Mouse (Mus musculus) myocyte (in vitro differentiated cells): ENCODE measurements around the gene Pex16. TPM values are rescaled to one million over a fixed set of nuclear protein-coding genes. Genes with fewer than 3 reads are reported as not detected.

Source experiments
- H3K27me3 ChIP-seq: one replicate; pipeline ENCODE4 v1.6.1; 2011; ENCODE audit not compliant: control insufficient read depth, insufficient read depth, insufficient read length
- H3K36me3 ChIP-seq: one replicate; pipeline ENCODE4 v1.6.1; 2011; ENCODE audit not compliant: control insufficient read depth, insufficient read depth
- H3K4me2 ChIP-seq: one replicate; pipeline ENCODE4 v1.6.1; 2011; ENCODE audit warnings: low read depth, control low read depth
- H3K4me3 ChIP-seq: one replicate; pipeline ENCODE4 v1.5.1; 2011; ENCODE audit warnings: mild to moderate bottlenecking, control low read depth, moderate library complexity
- H3K79me2 ChIP-seq: one replicate; pipeline ENCODE4 v1.6.1; 2011; ENCODE audit not compliant: control insufficient read depth, insufficient read depth
- H3ac ChIP-seq: one replicate; pipeline ENCODE4 v1.6.1; 2011; ENCODE audit not compliant: control insufficient read depth, insufficient read length
- CEBPB ChIP-seq: IDR thresholded peaks from 2 replicates; pipeline ENCODE4 v1.6.1; 2011; ENCODE audit warnings: mild to moderate bottlenecking, moderate library complexity; ENCODE audit not compliant: poor library complexity, insufficient read depth, severe bottlenecking
- E2F4 ChIP-seq: IDR thresholded peaks from one replicate; pipeline ENCODE4 v1.6.1; 2011; ENCODE audit warnings: mild to moderate bottlenecking, control low read depth, moderate library complexity; ENCODE audit not compliant: insufficient read depth
- MAX ChIP-seq: IDR thresholded peaks from one replicate; pipeline ENCODE4 v1.6.1; 2011; ENCODE audit warnings: low read depth, mild to moderate bottlenecking, control low read depth
- MYOD1 ChIP-seq, 3 experiments: IDR thresholded peaks; one replicate each; pipeline ENCODE4 v1.6.1; 2011; ENCODE audit warnings: control low read depth in 2 of 3, low read depth in 2 of 3, mild to moderate bottlenecking in 2 of 3, moderate library complexity in 1 of 3; ENCODE audit not compliant: insufficient read length in 2 of 3, control insufficient read depth in 1 of 3
- MYOG ChIP-seq, 3 experiments: IDR thresholded peaks; one replicate each; pipeline ENCODE4 v1.6.1; 2011; ENCODE audit warnings: control low read depth in 2 of 3, low read depth in 2 of 3, mild to moderate bottlenecking in 2 of 3; ENCODE audit not compliant: insufficient read length in 2 of 3, control insufficient read depth in 1 of 3, insufficient read depth in 1 of 3
- POLR2A ChIP-seq: IDR thresholded peaks from one replicate; pipeline ENCODE4 v1.6.1; 2011; ENCODE audit warnings: low read depth, mild to moderate bottlenecking, control low read depth, moderate library complexity; ENCODE audit not compliant: insufficient read length
- POLR2AphosphoS2 ChIP-seq: IDR thresholded peaks from one replicate; pipeline ENCODE4 v1.6.1; 2011; ENCODE audit warnings: low read depth, control low read depth; ENCODE audit not compliant: insufficient read length
- REST ChIP-seq: IDR thresholded peaks from one replicate; pipeline ENCODE4 v1.6.1; 2011; ENCODE audit warnings: mild to moderate bottlenecking, control low read depth, moderate library complexity; ENCODE audit not compliant: insufficient read depth, insufficient read length
- SRF ChIP-seq: IDR thresholded peaks from one replicate; pipeline ENCODE4 v1.6.1; 2011; ENCODE audit warnings: low read depth; ENCODE audit not compliant: control insufficient read depth, insufficient read length
- TCF12 ChIP-seq: IDR thresholded peaks from one replicate; pipeline ENCODE4 v1.6.1; 2011; ENCODE audit warnings: mild to moderate bottlenecking, control low read depth; ENCODE audit not compliant: poor library complexity, insufficient read depth, severe bottlenecking
- TCF3 ChIP-seq: IDR thresholded peaks from one replicate; pipeline ENCODE4 v1.6.1; 2011; ENCODE audit warnings: low read depth, control low read depth; ENCODE audit not compliant: insufficient read length
- USF1 ChIP-seq: IDR thresholded peaks from one replicate; pipeline ENCODE4 v1.6.1; 2011; ENCODE audit warnings: low read depth, mild to moderate bottlenecking, control low read depth, moderate library complexity
- polyA plus RNA-seq: library from polyadenylated mRNA; unstranded; fragments of >200 nt; fragmentation: generic; extraction: Trizol; gene quantifications from one replicate; pipeline ENCODE4 v1.2.1, GENCODE M21; 2012; ENCODE audit warnings: missing spikeins

Pex16 gene
- polyA plus RNA-seq: 44.1 TPM

DNA sequence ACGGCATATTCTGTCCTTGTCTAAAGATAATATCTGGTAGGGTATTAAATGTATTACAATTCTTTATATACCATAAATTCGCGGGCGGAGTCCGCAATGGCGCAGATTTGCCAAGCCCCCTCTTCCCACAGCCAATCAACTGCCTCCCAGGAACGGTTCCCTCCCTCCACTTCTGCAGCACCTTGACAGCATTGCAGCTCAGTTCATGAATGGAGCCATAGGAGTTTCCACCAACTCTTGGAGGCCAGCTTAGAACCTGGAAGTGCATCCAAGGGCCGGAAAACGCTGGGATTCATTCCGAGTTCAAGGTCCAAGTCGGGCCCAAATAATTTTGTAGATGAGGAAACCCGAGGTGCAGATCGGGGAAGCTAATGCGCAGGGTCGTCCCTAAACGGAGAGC lies at the start of gene Pex16, which contains the start of gene Large2:
Pex16 (plus strand) TSS at position 163 of the 400 bp plus-strand sequence.
Large2 (minus strand) TSS at position 356 of the 400 bp plus-strand sequence.
- no peak for TF ChIP-seq E2F4
- TF ChIP-seq USF1: no peak
- TF ChIP-seq CEBPB: no peak
- TF ChIP-seq TCF3: no peak
- no peak for TF ChIP-seq MYOD1 (IDR thresholded peaks at IDR 0.05; ENCODE audit: control insufficient read depth in 1 of 3, insufficient read length in 2 of 3, low read depth in 2 of 3)
- no peak for TF ChIP-seq REST
- Histone ChIP-seq H3K4me3 (peak within 1 kb of the TSS; percentile 79), H3K27me3 (peaks cover 6% of the 10 kb centered on the region), H3K79me2 (peaks cover 10% of the 10 kb centered on the region), H3ac (peak within 1 kb of the TSS; percentile 34), H3K36me3 (peaks cover 10% of the 10 kb centered on the region), H3K4me2 (peak within 1 kb of the TSS; percentile 91)

GRCm38 (mm10) chr2:92325676-92326075 lies 48.8 kb upstream of the Pex16 start:
- Histone ChIP-seq H3ac (no peak overlapping the region), H3K27me3 (no peaks in the 10 kb centered on the region), H3K4me2 (no peak overlapping the region), H3K79me2 (no peaks in the 10 kb centered on the region), H3K4me3 (no peak overlapping the region), H3K36me3 (peaks cover 8% of the 10 kb centered on the region)
- no peak for TF ChIP-seq CEBPB

- Histone ChIP-seq H3ac (no peak overlapping the region), H3K36me3 (peaks cover 8% of the 10 kb centered on the region), H3K27me3 (no peaks in the 10 kb centered on the region), H3K4me3 (no peak overlapping the region), H3K4me2 (no peak overlapping the region), H3K79me2 (no peaks in the 10 kb centered on the region)
- no peak for TF ChIP-seq TCF3
- TF ChIP-seq POLR2AphosphoS2: no peak
- no peak for TF ChIP-seq USF1
- no peak for TF ChIP-seq MYOD1 (IDR thresholded peaks at IDR 0.05; ENCODE audit: control insufficient read depth in 1 of 3, insufficient read length in 2 of 3, low read depth in 2 of 3)
- no peak for TF ChIP-seq MAX
- TF ChIP-seq REST: no peak
- no peak for TF ChIP-seq POLR2A
- TF ChIP-seq SRF: no peak
- no peak for TF ChIP-seq MYOG (IDR thresholded peaks at IDR 0.05; ENCODE audit: control insufficient read depth in 1 of 3, insufficient read depth in 1 of 3, insufficient read length in 2 of 3, low read depth in 2 of 3)
- TF ChIP-seq CEBPB: no peak
- no peak for TF ChIP-seq E2F4
- no peak for TF ChIP-seq TCF12
Measured at GRCm38 (mm10) chr2:92326221-92326620, 48.3 kb upstream of the Pex16 start.

GRCm38 (mm10) chr2:92327601-92328000 lies 46.9 kb upstream of the Pex16 start:
- TF ChIP-seq REST (no peak), MAX (no peak), MYOD1 (IDR thresholded peaks at IDR 0.05; ENCODE audit: control insufficient read depth in 1 of 3, insufficient read length in 2 of 3, low read depth in 2 of 3) (no peak), E2F4 (no peak), POLR2A (no peak), POLR2AphosphoS2 (no peak), TCF12 (no peak), SRF (no peak), TCF3 (no peak), USF1 (no peak)
- H3ac ChIP-seq: no peak overlapping the region

GRCm38 (mm10) chr2:92328206-92328605 lies 46.3 kb upstream of the Pex16 start:
- H3K4me2 ChIP-seq: no peak overlapping the region
- H3K27me3 ChIP-seq: no peaks in the 10 kb centered on the region
- no peaks in the 10 kb centered on the region for H3K79me2 ChIP-seq
- H3K4me3 ChIP-seq: no peak overlapping the region
- TF ChIP-seq TCF12: no peak
- TF ChIP-seq POLR2A: no peak
- TF ChIP-seq USF1: no peak
- no peak for TF ChIP-seq MYOG (IDR thresholded peaks at IDR 0.05; ENCODE audit: control insufficient read depth in 1 of 3, insufficient read depth in 1 of 3, insufficient read length in 2 of 3, low read depth in 2 of 3)
- no peak for TF ChIP-seq POLR2AphosphoS2
- TF ChIP-seq MYOD1 (IDR thresholded peaks at IDR 0.05; ENCODE audit: control insufficient read depth in 1 of 3, insufficient read length in 2 of 3, low read depth in 2 of 3): no peak
- TF ChIP-seq SRF: no peak
- no peak for TF ChIP-seq E2F4
- no peak for TF ChIP-seq CEBPB
- no peak for TF ChIP-seq TCF3
- TF ChIP-seq REST: no peak
- no peak for TF ChIP-seq MAX
- H3ac ChIP-seq: no peak overlapping the region
- H3K36me3 ChIP-seq: peaks cover 24% of the 10 kb centered on the region

More at GRCm38 (mm10) chr2:92327601-92328000, 46.9 kb upstream of the Pex16 start:
- H3K27me3 ChIP-seq: no peaks in the 10 kb centered on the region
- no peaks in the 10 kb centered on the region for H3K79me2 ChIP-seq
- H3K36me3 ChIP-seq: peaks cover 19% of the 10 kb centered on the region
- H3K4me3 ChIP-seq: no peak overlapping the region
- H3K4me2 ChIP-seq: no peak overlapping the region
